Mouse (Mus musculus) left cerebral cortex, postnatal 10 days (tissue): ENCODE measurements around the gene Hspd1. TPM values are rescaled to one million over a fixed set of nuclear protein-coding genes. Genes with fewer than 3 reads are reported as not detected.
"Not testable (repeated sequence)": the region's sequence is repeated elsewhere in the genome, so short reads cannot be mapped to it uniquely, and the experiment has no call there.

ENCODE experiments used
- DNase-seq, 2 experiments: peaks; one replicate each; pipeline ENCODE4 v3.0.0; 2021 to 2022; ENCODE audit warnings: low spot score in 2 of 2, mixed read lengths in 1 of 2; ENCODE audit errors: extremely low spot score in 1 of 2
- intact Hi-C: fragments of 180-260 bp; cut with DNase I; formaldehyde crosslinking; loops from one replicate; pipeline ENCODE4 v1.15.1; 2025
- total RNA-seq, 2 experiments: library from RNA; stranded (reverse); gene quantifications; 2 replicates each; pipeline ENCODE4 v1.2.3; 2021

Gene Hspd1
- 100 to 1,000 TPM; 190 to 198 TPM for total RNA-seq

GRCm38 (mm10) chr1:55087932-55088610 lies at the start of gene Hspd1, which contains the start of gene Hspe1:
Gene Hspd1 (minus strand): TSS chr1:55088243.
Gene Hspe1 (plus strand): TSS chr1:55088132.
- intact Hi-C loops = loop anchor here (5.0 to 10.0 kb wide), 3 partner anchors 44 to 147 kb away; partner anchors contain the start of genes Mars2 and Mob4
- DNase-seq = peak; percentile 98 to 100

- no peak for DNase-seq
- intact Hi-C loops = no loop called here
Measured at GRCm38 (mm10) chr1:55135846-55136245, 47.8 kb upstream of the Hspd1 start.

GRCm38 (mm10) chr1:55134301-55134700 lies 46.3 kb upstream of the Hspd1 start:
- no peak for DNase-seq
- intact Hi-C loops = loop anchor here (5.0 kb wide), 1 partner anchor 47 kb away; the partner anchor contains the start of genes Hspd1 and Hspe1

GRCm38 (mm10) chr1:55133173-55133572 lies 45.1 kb upstream of the Hspd1 start:
- intact Hi-C loops = loop anchor here (5.0 kb wide), 1 partner anchor 46 kb away; the partner anchor contains the start of genes Hspd1 and Hspe1
- no peak for DNase-seq

GRCm38 (mm10) chr1:55132308-55132707 lies 44.3 kb upstream of the Hspd1 start:
- no peak for DNase-seq
- intact Hi-C loops = loop anchor here (5.0 kb wide), 1 partner anchor 45 kb away; the partner anchor contains the start of genes Hspd1 and Hspe1

- intact Hi-C loops = loop anchor here (2.0 to 5.0 kb wide), 2 partner anchors 44 to 79 kb away; partner anchors contain the start of genes Coq10b, Hspd1 and Hspe1
- peak in 1 of 2 experiments; percentile 82 for DNase-seq
Measured at GRCm38 (mm10) chr1:55131424-55132014, 43.5 kb upstream of the Hspd1 start.

GRCm38 (mm10) chr1:55130943-55131401 lies 42.9 kb upstream of the Hspd1 start, which contains the start of gene Mob4:
Gene Mob4 (plus strand): TSS chr1:55131231.
- intact Hi-C loops = loop anchor here (2.0 to 5.0 kb wide), 2 partner anchors 44 to 78 kb away; partner anchors contain the start of genes Coq10b, Hspd1 and Hspe1
- DNase-seq = peak; percentile 89 to 98

GRCm38 (mm10) chr1:55130190-55130916 lies 42.3 kb upstream of the Hspd1 start:
- DNase-seq = no peak
- intact Hi-C loops = loop anchor here (2.0 to 5.0 kb wide), 2 partner anchors 43 to 78 kb away; partner anchors contain the start of genes Coq10b, Hspd1 and Hspe1

GRCm38 (mm10) chr1:55129716-55130115 lies 41.7 kb upstream of the Hspd1 start:
- intact Hi-C loops = loop anchor here (2.0 to 5.0 kb wide), 2 partner anchors 42 to 77 kb away; partner anchors contain the start of genes Coq10b, Hspd1 and Hspe1
- no peak for DNase-seq

- DNase-seq, intact Hi-C loops: not testable (repeated sequence)
Measured at GRCm38 (mm10) chr1:55124136-55124535, 36.1 kb upstream of the Hspd1 start.

GRCm38 (mm10) chr1:55123561-55123960 lies 35.5 kb upstream of the Hspd1 start:
- DNase-seq = no peak
- intact Hi-C loops = no loop called here

GRCm38 (mm10) chr1:55123046-55123445 lies 35.0 kb upstream of the Hspd1 start:
- intact Hi-C loops = no loop called here
- no peak for DNase-seq

GRCm38 (mm10) chr1:55109066-55109766 lies 21.2 kb upstream of the Hspd1 start:
- intact Hi-C loops = no loop called here
- DNase-seq = no peak

- intact Hi-C loops = no loop called here
- DNase-seq = no peak
Measured at GRCm38 (mm10) chr1:55108473-55108872, 20.4 kb upstream of the Hspd1 start.

- DNase-seq = no peak
- intact Hi-C loops = no loop called here
Measured at GRCm38 (mm10) chr1:55107644-55108043, 19.6 kb upstream of the Hspd1 start.

GRCm38 (mm10) chr1:55106919-55107585 lies 19.0 kb upstream of the Hspd1 start:
- intact Hi-C loops = no loop called here
- no peak for DNase-seq

GRCm38 (mm10) chr1:55092469-55092868 lies 4.4 kb upstream of the Hspd1 start:
- DNase-seq = no peak
- intact Hi-C loops = no loop called here

GRCm38 (mm10) chr1:55092056-55092455 lies 4.0 kb upstream of the Hspd1 start:
- intact Hi-C loops = no loop called here
- DNase-seq = no peak
